Mouse (Mus musculus) embryonic fibroblast, embryonic 13.5 days (primary cell): ENCODE measurements around the gene Icos.

Source experiments
- CTCF ChIP-seq: IDR thresholded peaks from 2 replicates; pipeline ENCODE4 v1.5.1; 2011; ENCODE audit warnings: mild to moderate bottlenecking, control low read depth, low read length, moderate library complexity, borderline replicate concordance; ENCODE audit not compliant: insufficient read depth
- POLR2A ChIP-seq: IDR thresholded peaks from 2 replicates; pipeline ENCODE4 v1.6.1; 2011; ENCODE audit warnings: low read depth, mild to moderate bottlenecking, control low read depth, low read length, moderate library complexity

- TF ChIP-seq POLR2A: no peak
- no peak for TF ChIP-seq CTCF
These were observed 40.6 kb upstream of the Icos start for GRCm38 (mm10) chr1:60936963-60937711.
